ENCODE assay signal across 22 mouse cellular contexts in the genomic region with DNA sequence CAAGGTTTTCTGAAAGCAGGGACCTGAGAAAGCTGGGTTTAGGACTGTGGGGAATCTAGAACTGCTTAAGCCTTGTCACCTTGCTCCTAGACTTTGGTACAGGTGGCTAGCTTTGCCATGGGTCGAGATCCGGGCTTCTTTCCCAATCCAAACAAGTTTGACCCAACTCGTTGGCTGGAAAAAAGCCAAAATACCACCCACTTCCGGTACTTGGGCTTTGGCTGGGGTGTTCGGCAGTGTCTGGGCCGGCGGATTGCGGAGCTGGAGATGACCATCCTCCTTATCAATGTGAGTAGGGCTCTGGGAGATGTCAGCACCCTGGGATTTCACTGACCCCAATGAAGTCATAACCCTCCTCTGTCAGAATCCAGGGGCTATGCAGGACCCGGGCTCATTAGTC. TPM values are rescaled to one million over a fixed set of nuclear protein-coding genes. Genes with fewer than 3 reads are reported as not detected.
"Had no signal": no experiment of that assay in that cellular context is flagged by ENCODE, and none has a peak within 500 bp of the region (broad histone marks: within the 10 kb centered on the region; RNA-seq: fewer than 3 reads in every experiment).

No protein-coding gene starts in this region.

- DNase-seq: left cerebral cortex, postnatal 4 days; liver; liver, embryonic 13.5 days; liver, postnatal 0 days; lung, adult 18-20 months; lung, adult 2 months; lung, embryonic 14.5 days; lung, postnatal 10 days; lung, postnatal 14 days; lung, postnatal 36 days; lung, postnatal 4 days; midbrain, embryonic 14.5 days had no signal

RNA-seq across cellular contexts. Expression of a gene that starts 19.8 kb away (rescaled TPM):
- total RNA-seq: liver, adult 2 months; megakaryocyte-erythroid progenitor cell, adult 5-6 weeks had no signal
- polyA plus RNA-seq: liver, adult 2 months; liver, embryonic 11.5 days; macrophage; midbrain, embryonic 11.5 days; neural tube, embryonic 12.5 days had no signal

RNA-seq across cellular contexts. Expression of a gene that starts 37.6 kb away (rescaled TPM):
- total RNA-seq: liver, adult 2 months; megakaryocyte progenitor cell, adult 5-6 weeks; megakaryocyte, adult 5-6 weeks; megakaryocyte-erythroid progenitor cell, adult 5-6 weeks; monocyte, adult 5-6 weeks had no signal
- polyA plus RNA-seq: liver, adult 2 months; liver, embryonic 16.5 days; liver, postnatal 0 days; macrophage had no signal
